Mouse (Mus musculus) lung, embryonic 14.5 days (tissue): ENCODE results near the gene Gm5475. TPM values are rescaled to one million over a fixed set of nuclear protein-coding genes. Genes with fewer than 3 reads are reported as not detected.

Experiments used
- ATAC-seq: fragments of 200-750 bp; cut with Nextera tagmentation; 2 replicates; pipeline ENCODE4 v1.8.0; 2017; ENCODE audit warnings: mild to moderate bottlenecking, moderate TSS enrichment, moderate library complexity; ENCODE audit not compliant: insufficient read depth
- DNase-seq: peaks from one replicate; pipeline ENCODE4 v3.0.0-alpha.2; 2015
- H3K27ac ChIP-seq: fragments of 300-500 bp; sonication (generic); 2 replicates; pipeline ENCODE4 v1.5.1; 2014; ENCODE audit warnings: low read depth, mild to moderate bottlenecking, moderate library complexity
- H3K27me3 ChIP-seq: fragments of 300-500 bp; sonication (generic); 2 replicates; pipeline ENCODE4 v1.6.1; 2014; ENCODE audit warnings: low read length, control low read depth; ENCODE audit not compliant: insufficient read depth
- H3K36me3 ChIP-seq: fragments of 300-500 bp; sonication (generic); 2 replicates; pipeline ENCODE4 v1.6.1; 2014; ENCODE audit warnings: control low read depth; ENCODE audit not compliant: insufficient read depth
- H3K4me1 ChIP-seq: fragments of 300-500 bp; sonication (generic); 2 replicates; pipeline ENCODE4 v1.6.1; 2014; ENCODE audit warnings: antibody characterized with exemption, control low read depth; ENCODE audit not compliant: insufficient read depth
- H3K4me2 ChIP-seq: fragments of 300-500 bp; sonication (generic); 2 replicates; pipeline ENCODE4 v1.6.1; 2014; ENCODE audit warnings: mild to moderate bottlenecking
- H3K4me3 ChIP-seq: fragments of 300-500 bp; sonication (generic); 2 replicates; pipeline ENCODE4 v1.5.1; 2014; ENCODE audit warnings: low read depth, low read length
- H3K9ac ChIP-seq: fragments of 300-500 bp; sonication (generic); 2 replicates; pipeline ENCODE4 v1.6.1; 2014
- H3K9me3 ChIP-seq: fragments of 300-500 bp; sonication (generic); 2 replicates; pipeline ENCODE4 v1.6.1; 2016; ENCODE audit warnings: low read depth, low read length, control low read depth
- CTCF ChIP-seq: IDR thresholded peaks from 2 replicates; pipeline ENCODE4 v1.5.1; 2016; ENCODE audit warnings: antibody characterized with exemption, low read depth
- WGBS: fragments of 180-500 bp; shearing (Covaris S2); extraction: QIAGEN DNeasy Blood & Tissue Kit; methylation state at CpG from one replicate; pipeline ENCODE4 v1.1.7; 2014; 5-methylcytosine and 5-hydroxymethylcytosine counted together
- polyA plus RNA-seq: library from polyadenylated mRNA; unstranded; fragments of >200 nt; fragmentation: Nextera tagmentation; extraction: Ambion mirVana; gene quantifications from 2 replicates; pipeline ENCODE4 v1.2.1, GENCODE M21; 2014

The Gm5475 gene
- polyA plus RNA-seq, 1 experiment from 2014 or later, result not detected

- H3K27ac ChIP-seq, result no peak overlapping the region
- H3K9me3 ChIP-seq, result no peaks in the 10 kb centered on the region
- TF ChIP-seq CTCF, result no peak
- no peak for DNase-seq
- H3K36me3 ChIP-seq, result peaks cover 24% of the 10 kb centered on the region
- H3K9ac ChIP-seq, result no peak overlapping the region
- no peak for ATAC-seq
- H3K4me1 ChIP-seq, result no peaks in the 10 kb centered on the region
- H3K4me3 ChIP-seq, result no peak overlapping the region
- 78% methylated on average over 4 of the region's 5 CpGs for WGBS
- H3K4me2 ChIP-seq, result no peak overlapping the region
- no peaks in the 10 kb centered on the region for H3K27me3 ChIP-seq
Measured at GRCm38 (mm10) chr15:100413306-100413705, 8.6 kb upstream of the Gm5475 start.

GRCm38 (mm10) chr15:100414011-100414410 is 7.9 kb upstream of the Gm5475 start:
- no peaks in the 10 kb centered on the region for H3K9me3 ChIP-seq
- peaks cover 18% of the 10 kb centered on the region for H3K36me3 ChIP-seq
- no peaks in the 10 kb centered on the region for H3K4me1 ChIP-seq
- no peak for TF ChIP-seq CTCF
- WGBS, result 58% methylated on average over 4 of the region's 4 CpGs
- no peak overlapping the region for H3K4me3 ChIP-seq
- no peak overlapping the region for H3K4me2 ChIP-seq
- DNase-seq (no peak), ATAC-seq (no peak)
- H3K9ac ChIP-seq, result no peak overlapping the region
- H3K27me3 ChIP-seq, result no peaks in the 10 kb centered on the region
- no peak overlapping the region for H3K27ac ChIP-seq

GRCm38 (mm10) chr15:100414942-100415341 is 7.0 kb upstream of the Gm5475 start:
- Histone ChIP-seq H3K27ac (no peak overlapping the region), H3K4me1 (no peaks in the 10 kb centered on the region), H3K4me3 (no peak overlapping the region), H3K36me3 (peaks cover 9% of the 10 kb centered on the region), H3K4me2 (no peak overlapping the region), H3K9ac (no peak overlapping the region), H3K9me3 (no peaks in the 10 kb centered on the region), H3K27me3 (no peaks in the 10 kb centered on the region)
- no peak for TF ChIP-seq CTCF
- ATAC-seq (no peak), DNase-seq (no peak)
- 92% methylated on average over 13 of the region's 13 CpGs for WGBS

GRCm38 (mm10) chr15:100415684-100416083 is 6.3 kb upstream of the Gm5475 start:
- Histone ChIP-seq H3K9me3 (no peaks in the 10 kb centered on the region), H3K27ac (no peak overlapping the region), H3K36me3 (0 out of 2 replicates have a peak, but pooled peaks cover 5% of the 10 kb centered on the region), H3K27me3 (no peaks in the 10 kb centered on the region), H3K4me2 (no peak overlapping the region), H3K4me1 (no peaks in the 10 kb centered on the region), H3K4me3 (no peak overlapping the region), H3K9ac (no peak overlapping the region)
- WGBS, result 72% methylated on average over 8 of the region's 8 CpGs
- no peak for DNase-seq
- ATAC-seq, result no peak
- no peak for TF ChIP-seq CTCF

- Histone ChIP-seq H3K27me3 (no peaks in the 10 kb centered on the region), H3K4me3 (no peak overlapping the region), H3K4me2 (no peak overlapping the region), H3K4me1 (0 out of 2 replicates have a peak, but pooled peaks cover 6% of the 10 kb centered on the region), H3K9ac (no peak overlapping the region), H3K9me3 (no peaks in the 10 kb centered on the region), H3K27ac (no peak overlapping the region), H3K36me3 (no peaks in the 10 kb centered on the region)
- DNase-seq, result no peak
- no peak for ATAC-seq
- no peak for TF ChIP-seq CTCF
- 82% methylated on average over 9 of the region's 9 CpGs for WGBS
Measured at GRCm38 (mm10) chr15:100417854-100418450, 4.0 kb upstream of the Gm5475 start.

GRCm38 (mm10) chr15:100419311-100419710 is 2.6 kb upstream of the Gm5475 start:
- 0 out of 2 replicates have a peak overlapping the region, but pooled peaks have one; percentile 2 for H3K9ac ChIP-seq
- H3K36me3 ChIP-seq, result no peaks in the 10 kb centered on the region
- no peak overlapping the region for H3K4me3 ChIP-seq
- 68% methylated on average over 8 of the region's 8 CpGs for WGBS
- no peak for TF ChIP-seq CTCF
- H3K27ac ChIP-seq, result no peak overlapping the region; the same call in 1 of the 2 replicates
- H3K4me2 ChIP-seq, result peak overlapping the region; percentile 94
- H3K4me1 ChIP-seq, result 0 out of 2 replicates have a peak, but pooled peaks cover 6% of the 10 kb centered on the region
- no peaks in the 10 kb centered on the region for H3K9me3 ChIP-seq
- DNase-seq (no peak), ATAC-seq (no peak)
- peaks cover 7% of the 10 kb centered on the region for H3K27me3 ChIP-seq

GRCm38 (mm10) chr15:100419901-100420745 is 1.8 kb upstream of the Gm5475 start:
- Histone ChIP-seq H3K9me3 (no peaks in the 10 kb centered on the region), H3K4me2 (peak overlapping the region; percentile 94; the same call in 1 of the 2 replicates), H3K27ac (peak overlapping the region; percentile 26; the same call in 1 of the 2 replicates), H3K27me3 (peaks cover 15% of the 10 kb centered on the region), H3K4me3 (no peak overlapping the region), H3K36me3 (no peaks in the 10 kb centered on the region), H3K9ac (0 out of 2 replicates have a peak overlapping the region, but pooled peaks have one; percentile 2), H3K4me1 (0 out of 2 replicates have a peak, but pooled peaks cover 6% of the 10 kb centered on the region)
- TF ChIP-seq CTCF, result no peak
- DNase-seq (no peak), ATAC-seq (no peak)
- WGBS, result 46% methylated on average over 9 of the region's 9 CpGs
